Mouse (Mus musculus) stomach, postnatal 0 days (tissue): ENCODE data around the gene Ecel1.

Experiments
- CTCF ChIP-seq: IDR thresholded peaks from 2 replicates; pipeline ENCODE4 v1.5.1; 2016; ENCODE audit warnings: antibody characterized with exemption, low read depth, mild to moderate bottlenecking, moderate library complexity
- EP300 ChIP-seq: optimal IDR thresholded peaks from 2 replicates; pipeline ENCODE3; 2016; ENCODE audit warnings: antibody characterized with exemption

DNA sequence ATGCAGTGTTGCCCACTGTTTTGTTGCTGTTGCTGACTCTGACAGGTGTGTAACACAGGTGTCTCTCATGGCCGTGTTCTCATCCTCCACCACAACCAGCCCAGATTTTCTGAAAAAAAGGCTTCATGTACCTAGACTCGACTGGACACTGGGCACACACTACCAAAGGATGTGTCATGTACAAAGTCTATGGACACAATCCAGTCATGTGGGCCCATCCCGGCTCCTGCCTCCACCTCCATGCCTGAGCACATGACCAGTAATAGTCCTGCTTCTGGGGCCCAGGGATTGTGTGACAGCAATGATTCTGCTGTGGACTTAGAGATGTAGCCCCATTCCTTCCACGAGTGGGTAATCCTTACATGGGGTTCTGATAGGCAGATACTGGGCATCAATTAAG lies 47.8 kb downstream of the Ecel1 start:
- TF ChIP-seq CTCF (no peak), EP300 (no peak)
